Mouse (Mus musculus): ENCODE measurements around the gene Tbc1d2.

GRCm38 (mm10) chr4:46574024-46574753, 75.8 kb downstream of the Tbc1d2 start:
- TF ChIP-seq CTCF (IDR thresholded peaks at IDR 0.05; ENCODE audit: low read depth, low read length): no peak
- no peak for TF ChIP-seq POLR2A (IDR thresholded peaks at IDR 0.05; ENCODE audit: extremely low read depth, insufficient read depth, low read length)

Measured in liver, adult 2 months (tissue).